Mouse (Mus musculus) CH12.LX (cell line): ENCODE measurements around the gene B3galnt2. TPM values are rescaled to one million over a fixed set of nuclear protein-coding genes. Genes with fewer than 3 reads are reported as not detected.

Experiments used
- DNase-seq: peaks from one replicate; pipeline ENCODE4 v3.0.0-alpha.2; 2013; ENCODE audit errors: extremely low read depth
- H3K27ac ChIP-seq: 2 replicates; pipeline ENCODE4 v1.5.1; 2012; ENCODE audit warnings: low read depth, mild to moderate bottlenecking, control low read depth, moderate library complexity; ENCODE audit not compliant: insufficient read depth
- H3K27me3 ChIP-seq: replicated peaks from 2 replicates; pipeline ENCODE3; 2012; ENCODE audit warnings: inconsistent platforms
- H3K36me3 ChIP-seq, 2 experiments: replicated peaks in 1 of 2; 2 replicates each; pipeline versions ENCODE3 to v1.6.1; 2012; ENCODE audit warnings: inconsistent platforms in 1 of 2, low read length in 1 of 2, mild to moderate bottlenecking in 1 of 2, mixed read lengths in 1 of 2, moderate library complexity in 1 of 2; ENCODE audit not compliant: control insufficient read depth in 1 of 2, insufficient read depth in 1 of 2
- H3K4me1 ChIP-seq, 2 experiments: 2 replicates each; pipeline ENCODE4 v1.6.1; 2012; ENCODE audit warnings: inconsistent platforms in 1 of 2, moderate library complexity in 1 of 2; ENCODE audit not compliant: insufficient read depth in 2 of 2, control insufficient read depth in 1 of 2
- H3K4me2 ChIP-seq: 2 replicates; pipeline ENCODE4 v1.6.1; 2012; ENCODE audit warnings: low read depth, mild to moderate bottlenecking, control low read depth; ENCODE audit not compliant: poor library complexity, insufficient read depth, severe bottlenecking
- H3K4me3 ChIP-seq, 3 experiments: fragments of 150-350 bp in 1 of 3; sonication (generic) in 1 of 3; replicated peaks in 1 of 3; 2 replicates each; pipeline versions ENCODE3 to v1.5.1; 2011 to 2012; ENCODE audit warnings: low read depth in 2 of 3, low read length in 2 of 3, mild to moderate bottlenecking in 2 of 3, moderate library complexity in 2 of 3, control low read depth in 1 of 3, improper control_type of control experiment in 1 of 3, inconsistent platforms in 1 of 3, mixed read lengths in 1 of 3; ENCODE audit not compliant: poor library complexity in 1 of 3
- H3K79me2 ChIP-seq: replicated peaks from 2 replicates; pipeline ENCODE4 v1.6.1; 2012; ENCODE audit warnings: mild to moderate bottlenecking, moderate library complexity; ENCODE audit not compliant: control insufficient read depth, poor library complexity, insufficient read depth, severe bottlenecking; ENCODE audit errors: extremely low read depth
- H3K9ac ChIP-seq: 2 replicates; pipeline ENCODE4 v1.6.1; 2012; ENCODE audit warnings: low read depth, mild to moderate bottlenecking, control low read depth, moderate library complexity; ENCODE audit not compliant: insufficient read depth
- H3K9me3 ChIP-seq: replicated peaks from 2 replicates; pipeline ENCODE3; 2012; ENCODE audit warnings: low read length, inconsistent platforms, mixed read lengths
- CTCF ChIP-seq, 2 experiments: IDR thresholded peaks in 1 of 2; conservative IDR thresholded peaks in 1 of 2; 2 replicates each; pipeline ENCODE4 v1.5.1; 2011 to 2012; ENCODE audit warnings: low read depth in 2 of 2, low read length in 2 of 2, improper control_type of control experiment in 1 of 2, inconsistent platforms in 1 of 2, mild to moderate bottlenecking in 1 of 2, moderate library complexity in 1 of 2
- ETS1 ChIP-seq: conservative IDR thresholded peaks from 2 replicates; pipeline ENCODE4 v1.6.1; 2012; ENCODE audit warnings: low read depth, mild to moderate bottlenecking, inconsistent platforms, low read length, improper control_type of control experiment, moderate library complexity
- HCFC1 ChIP-seq: IDR thresholded peaks from 2 replicates; pipeline ENCODE4 v1.6.1; 2012; ENCODE audit warnings: low read depth, mild to moderate bottlenecking, inconsistent platforms, low read length, improper control_type of control experiment
- IRF4 ChIP-seq: IDR thresholded peaks from 2 replicates; pipeline ENCODE4 v1.6.1; 2014; ENCODE audit warnings: low read depth, mild to moderate bottlenecking, inconsistent platforms, low read length, improper control_type of control experiment
- JUND ChIP-seq: conservative IDR thresholded peaks from 2 replicates; pipeline ENCODE4 v1.6.1; 2011; ENCODE audit warnings: low read depth, low read length, improper control_type of control experiment
- KAT2A ChIP-seq: IDR thresholded peaks from 2 replicates; pipeline ENCODE4 v1.6.1; 2012; ENCODE audit warnings: low read length, improper control_type of control experiment, inconsistent platforms; ENCODE audit not compliant: insufficient replicate concordance
- MEF2A ChIP-seq: IDR thresholded peaks from 2 replicates; pipeline ENCODE4 v1.6.1; 2014; ENCODE audit warnings: low read depth, mild to moderate bottlenecking, inconsistent platforms, low read length, improper control_type of control experiment, borderline replicate concordance
- MXI1 ChIP-seq: IDR thresholded peaks from 2 replicates; pipeline ENCODE4 v1.6.1; 2011; ENCODE audit warnings: mild to moderate bottlenecking, low read depth, low read length, improper control_type of control experiment
- MYC ChIP-seq: IDR thresholded peaks from 2 replicates; pipeline ENCODE4 v1.6.1; 2011; ENCODE audit warnings: low read depth, mild to moderate bottlenecking, improper control_type of control experiment, low read length
- NELFE ChIP-seq: IDR thresholded peaks from 2 replicates; pipeline ENCODE4 v1.6.1; 2011; ENCODE audit warnings: low read depth, low read length, improper control_type of control experiment
- NRF1 ChIP-seq: IDR thresholded peaks from 2 replicates; pipeline ENCODE4 v1.6.1; 2014; ENCODE audit warnings: low read depth, mild to moderate bottlenecking, inconsistent platforms, low read length, improper control_type of control experiment, moderate library complexity
- RCOR1 ChIP-seq: conservative IDR thresholded peaks from 2 replicates; pipeline ENCODE4 v1.6.1; 2012; ENCODE audit warnings: low read depth, mild to moderate bottlenecking, inconsistent platforms, low read length, improper control_type of control experiment
- SIN3A ChIP-seq: IDR thresholded peaks from 2 replicates; pipeline ENCODE4 v1.6.1; 2012; ENCODE audit warnings: low read length, improper control_type of control experiment, inconsistent platforms
- TBP ChIP-seq: conservative IDR thresholded peaks from 2 replicates; pipeline ENCODE4 v1.6.1; 2011; ENCODE audit warnings: low read depth, low read length, improper control_type of control experiment
- TCF12 ChIP-seq: IDR thresholded peaks from 2 replicates; pipeline ENCODE4 v1.6.1; 2014; ENCODE audit warnings: low read depth, mild to moderate bottlenecking, inconsistent platforms, low read length, improper control_type of control experiment
- ZC3H11A ChIP-seq: IDR thresholded peaks from 2 replicates; pipeline ENCODE4 v1.6.1; 2012; ENCODE audit warnings: low read depth, mild to moderate bottlenecking, inconsistent platforms, low read length, improper control_type of control experiment
- ZKSCAN1 ChIP-seq: IDR thresholded peaks from 2 replicates; pipeline ENCODE4 v1.6.1; 2012; ENCODE audit warnings: low read depth, inconsistent platforms, low read length, improper control_type of control experiment, borderline replicate concordance
- ZMIZ1 ChIP-seq: IDR thresholded peaks from 2 replicates; pipeline ENCODE4 v1.6.1; 2012; ENCODE audit warnings: low read depth, mild to moderate bottlenecking, inconsistent platforms, low read length, improper control_type of control experiment
- ZNF384 ChIP-seq: IDR thresholded peaks from 2 replicates; pipeline ENCODE4 v1.6.1; 2012; ENCODE audit warnings: low read depth, low read length, improper control_type of control experiment, inconsistent platforms
- dilution Hi-C: fragments of 300-500 bp; cut with MboI; formaldehyde crosslinking; loops from 2 replicates; pipeline ENCODE4 v1.14.3; 2020; ENCODE audit warnings: low sequenced_read_pairs; ENCODE audit not compliant: extremely low pct_unique_long_range_greater_than_20kb, extremely low pct_ligation_motif_present
- in situ Hi-C: fragments of 300-500 bp; cut with MboI; formaldehyde crosslinking; loops from 3 replicates; pipeline ENCODE4 v1.14.3; 2019; ENCODE audit warnings: low sequenced_read_pairs, low pct_ligation_motif_present, low pct_unique_long_range_greater_than_20kb, mixed read lengths
- polyA plus RNA-seq: library from polyadenylated mRNA; unstranded; fragments of >175 nt; gene quantifications from 2 replicates; pipeline ENCODE4 v1.2.1, GENCODE M21; 2012; ENCODE audit warnings: low read depth; ENCODE audit not compliant: insufficient read length
- total RNA-seq, 2 experiments: library from RNA; depleted of rRNA; stranded (reverse); fragments of 300-350 nt in 1 of 2; fragments of >200 nt in 1 of 2; gene quantifications; 2 replicates each; pipeline ENCODE4 v1.2.3; 2012 to 2014

B3galnt2 gene
- total and polyA plus RNA-seq, 3 experiments, result 34.1 to 49.3 (median 48.3) TPM

DNA sequence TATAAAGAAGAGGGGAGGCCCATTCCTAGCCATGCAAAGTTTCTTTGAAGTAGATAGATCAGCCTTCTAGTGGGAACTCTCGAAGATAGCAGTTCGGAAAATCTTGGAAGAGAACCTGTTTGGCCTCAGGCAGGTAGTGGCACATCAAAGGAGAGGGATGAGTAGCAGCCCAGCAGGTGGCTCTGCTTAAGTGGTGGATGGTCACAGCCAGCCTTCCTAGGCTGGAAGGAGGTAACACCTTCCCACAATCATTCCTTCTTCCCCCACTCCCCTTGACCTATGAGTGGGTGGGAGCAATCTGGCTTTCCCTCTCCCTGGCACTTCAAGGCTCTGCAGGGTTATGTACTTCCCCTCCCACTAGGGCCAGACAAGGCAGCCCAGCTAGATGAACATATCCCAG is 42.9 kb upstream of the B3galnt2 start:
- Histone ChIP-seq H3K9me3 (no peaks in the 10 kb centered on the region), H3K27ac (no peak overlapping the region), H3K36me3 (no peaks in the 10 kb centered on the region), H3K4me1 (no peaks in the 10 kb centered on the region), H3K27me3 (no peaks in the 10 kb centered on the region), H3K79me2 (no peaks in the 10 kb centered on the region), H3K9ac (no peak overlapping the region), H3K4me3 (no peak overlapping the region), H3K4me2 (no peak overlapping the region)
- no peak for DNase-seq
- dilution Hi-C loops, result no loop called here
- TF ChIP-seq ZNF384, result no peak
- no peak for TF ChIP-seq KAT2A
- no peak for TF ChIP-seq ZC3H11A
- no peak for TF ChIP-seq ZMIZ1
- no peak for TF ChIP-seq MEF2A
- TF ChIP-seq RCOR1, result no peak
- TF ChIP-seq MXI1, result no peak
- TF ChIP-seq CTCF (conservative IDR thresholded peaks at IDR 0.05 in 1 of 2, IDR thresholded peaks at IDR 0.05 in 1 of 2; ENCODE audit: low read depth in 2 of 2, low read length in 2 of 2), result no peak
- TF ChIP-seq NELFE, result no peak
- TF ChIP-seq HCFC1, result no peak
- TF ChIP-seq JUND, result no peak
- TF ChIP-seq IRF4, result no peak
- TF ChIP-seq ETS1, result no peak
- TF ChIP-seq TCF12, result no peak
- in situ Hi-C loops, result loop anchor here (25.0 kb wide), 1 partner anchor 701 kb away; the partner anchor contains the start of genes Mrpl32 and Psma2

DNA sequence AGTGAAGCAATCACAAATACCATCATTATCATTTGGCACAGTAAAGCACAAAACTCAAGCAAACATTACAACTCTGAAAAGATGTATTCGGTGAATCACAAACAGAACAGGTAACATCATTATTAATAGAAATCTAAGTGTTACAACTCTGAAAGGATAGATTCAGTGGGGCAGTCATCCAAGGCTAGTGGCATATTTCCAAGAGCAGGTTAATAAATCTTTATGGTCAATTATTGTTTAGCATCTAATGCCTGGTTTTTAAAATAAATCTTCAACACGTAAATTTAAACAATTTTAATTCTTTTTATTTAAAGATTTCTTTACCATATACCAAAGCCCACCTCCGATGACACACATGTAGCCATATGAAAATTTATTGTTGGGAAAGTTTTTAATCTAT is 34.9 kb upstream of the B3galnt2 start:
- dilution Hi-C loops, result no loop called here

More for the DNA sequence above, 34.9 kb upstream of the B3galnt2 start:
- no peaks in the 10 kb centered on the region for H3K36me3 ChIP-seq
- H3K9ac ChIP-seq, result no peak overlapping the region
- H3K9me3 ChIP-seq, result no peaks in the 10 kb centered on the region
- H3K79me2 ChIP-seq, result no peaks in the 10 kb centered on the region
- no peak overlapping the region for H3K27ac ChIP-seq
- in situ Hi-C loops, result loop anchor here (25.0 kb wide), 1 partner anchor 693 kb away; the partner anchor contains the start of genes Mrpl32 and Psma2
- no peaks in the 10 kb centered on the region for H3K4me1 ChIP-seq
- no peak overlapping the region for H3K4me2 ChIP-seq
- DNase-seq, result no peak
- H3K4me3 ChIP-seq, result no peak overlapping the region
- TF ChIP-seq TBP (no peak), ZKSCAN1 (no peak), ZC3H11A (no peak), IRF4 (no peak), SIN3A (no peak), NRF1 (no peak), RCOR1 (no peak), MYC (no peak), HCFC1 (no peak)
- H3K27me3 ChIP-seq, result no peaks in the 10 kb centered on the region
